Mouse (Mus musculus) testis, postnatal 10 days (tissue): ENCODE measurements around the gene Mid1.
"Not testable (repeated sequence)": the region's sequence is repeated elsewhere in the genome, so short reads cannot be mapped to it uniquely, and the experiment has no call there.

Experiments used
- DNase-seq: peaks from one replicate; pipeline ENCODE4 v3.0.0; 2021; ENCODE audit warnings: low spot score

The Mid1 gene

GRCm38 (mm10) chrX:169999912-170000641 lies 315.1 kb downstream of the Mid1 start:
- DNase-seq: not testable (repeated sequence)

- DNase-seq: not testable (repeated sequence)
Observed at GRCm38 (mm10) chrX:170000642-170001387, 315.8 kb downstream of the Mid1 start.

- DNase-seq: not testable (repeated sequence)
Observed at GRCm38 (mm10) chrX:170001388-170001695, 316.3 kb downstream of the Mid1 start.

- DNase-seq: not testable (repeated sequence)
Observed at GRCm38 (mm10) chrX:170002510-170003197, 317.7 kb downstream of the Mid1 start.

- not testable (repeated sequence) for DNase-seq
Observed at GRCm38 (mm10) chrX:170003536-170003935, 318.5 kb downstream of the Mid1 start.

GRCm38 (mm10) chrX:170004236-170004635 lies 319.2 kb downstream of the Mid1 start:
- DNase-seq: not testable (repeated sequence)

- not testable (repeated sequence) for DNase-seq
Observed at GRCm38 (mm10) chrX:170004793-170005192, 319.8 kb downstream of the Mid1 start.

GRCm38 (mm10) chrX:170005194-170005593 lies 320.2 kb downstream of the Mid1 start:
- DNase-seq: peak; percentile 73

- not testable (repeated sequence) for DNase-seq
Observed at GRCm38 (mm10) chrX:170005695-170006297, 320.8 kb downstream of the Mid1 start.

- not testable (repeated sequence) for DNase-seq
Observed at GRCm38 (mm10) chrX:170006694-170007247, 321.8 kb downstream of the Mid1 start.

GRCm38 (mm10) chrX:170007375-170008178 lies 322.6 kb downstream of the Mid1 start:
- not testable (repeated sequence) for DNase-seq

GRCm38 (mm10) chrX:170008179-170008467 lies 323.1 kb downstream of the Mid1 start:
- not testable (repeated sequence) for DNase-seq

GRCm38 (mm10) chrX:170008584-170008983 lies 323.6 kb downstream of the Mid1 start:
- DNase-seq: peak; percentile 71

- peak; percentile 99 for DNase-seq
Observed at GRCm38 (mm10) chrX:170009016-170009750, 324.2 kb downstream of the Mid1 start, which contains the start of gene Gm21887. Gene Gm21887, plus strand, starts transcription at chrX:170009659.

- DNase-seq: peak; percentile 98
Observed at GRCm38 (mm10) chrX:170009801-170010221, 324.8 kb downstream of the Mid1 start.

GRCm38 (mm10) chrX:170010581-170011528 lies 325.9 kb downstream of the Mid1 start:
- peak; percentile 85 for DNase-seq

- not testable (repeated sequence) for DNase-seq
Observed at GRCm38 (mm10) chrX:170011529-170011879, 326.5 kb downstream of the Mid1 start.

- DNase-seq: not testable (repeated sequence)
Observed at GRCm38 (mm10) chrX:170013421-170013820, 328.4 kb downstream of the Mid1 start.

GRCm38 (mm10) chrX:170014038-170014437 lies 329.0 kb downstream of the Mid1 start:
- DNase-seq: not testable (repeated sequence)
